Mouse (Mus musculus) kidney, adult 2 months (tissue): ENCODE results near the gene Ube2c. TPM values are rescaled to one million over a fixed set of nuclear protein-coding genes. Genes with fewer than 3 reads are reported as not detected.
A peak's percentile ranks its signal among the peaks of the same experiment; 100 is the strongest.

Source experiments
- DNase-seq: peaks from one replicate; pipeline ENCODE4 v3.0.0; 2021
- H3K27ac ChIP-seq: fragments of 200-500 bp; 2 replicates; pipeline ENCODE4 v1.5.1; 2012; ENCODE audit warnings: low read depth, low read length, control low read depth, inconsistent platforms; ENCODE audit not compliant: insufficient read depth
- H3K27me3 ChIP-seq: fragments of 200-500 bp; replicated peaks from 2 replicates; pipeline ENCODE4 v1.6.1; 2012; ENCODE audit warnings: mild to moderate bottlenecking, moderate library complexity, low read length, inconsistent platforms; ENCODE audit not compliant: control insufficient read depth, insufficient read depth
- H3K36me3 ChIP-seq: fragments of 200-500 bp; 2 replicates; pipeline ENCODE4 v1.6.1; 2012; ENCODE audit warnings: mild to moderate bottlenecking, moderate library complexity, low read length, inconsistent platforms; ENCODE audit not compliant: control insufficient read depth, insufficient read depth
- H3K4me1 ChIP-seq: fragments of 200-500 bp; 2 replicates; pipeline ENCODE4 v1.6.1; 2011; ENCODE audit warnings: low read length; ENCODE audit not compliant: control insufficient read depth, insufficient read depth
- H3K4me3 ChIP-seq: fragments of 200-500 bp; 2 replicates; pipeline ENCODE4 v1.5.1; 2011; ENCODE audit warnings: mild to moderate bottlenecking, low read depth, low read length, control low read depth; ENCODE audit not compliant: insufficient read depth
- CTCF ChIP-seq: fragments of 200-500 bp; conservative IDR thresholded peaks from 2 replicates; pipeline ENCODE4 v1.5.1; 2011; ENCODE audit warnings: low read depth, mild to moderate bottlenecking, control low read depth, low read length, moderate library complexity, mixed read lengths; ENCODE audit not compliant: insufficient read depth, insufficient read length
- POLR2A ChIP-seq: fragments of 200-500 bp; IDR thresholded peaks from one replicate; pipeline ENCODE4 v1.6.1; 2011; ENCODE audit warnings: low read depth, low read length, control low read depth
- WGBS: fragments of 180-500 bp; shearing (Covaris S2); methylation state at CpG from one replicate; pipeline ENCODE4 v1.1.7; 2018; 5-methylcytosine and 5-hydroxymethylcytosine counted together
- polyA plus RNA-seq: library from polyadenylated mRNA; depleted of rRNA; stranded (reverse); fragments of >200 nt; gene quantifications from 2 replicates; pipeline ENCODE4 v1.2.3, GENCODE M21; 2012

The Ube2c gene
- polyA plus RNA-seq, 1 experiment = 6.6 TPM

DNA sequence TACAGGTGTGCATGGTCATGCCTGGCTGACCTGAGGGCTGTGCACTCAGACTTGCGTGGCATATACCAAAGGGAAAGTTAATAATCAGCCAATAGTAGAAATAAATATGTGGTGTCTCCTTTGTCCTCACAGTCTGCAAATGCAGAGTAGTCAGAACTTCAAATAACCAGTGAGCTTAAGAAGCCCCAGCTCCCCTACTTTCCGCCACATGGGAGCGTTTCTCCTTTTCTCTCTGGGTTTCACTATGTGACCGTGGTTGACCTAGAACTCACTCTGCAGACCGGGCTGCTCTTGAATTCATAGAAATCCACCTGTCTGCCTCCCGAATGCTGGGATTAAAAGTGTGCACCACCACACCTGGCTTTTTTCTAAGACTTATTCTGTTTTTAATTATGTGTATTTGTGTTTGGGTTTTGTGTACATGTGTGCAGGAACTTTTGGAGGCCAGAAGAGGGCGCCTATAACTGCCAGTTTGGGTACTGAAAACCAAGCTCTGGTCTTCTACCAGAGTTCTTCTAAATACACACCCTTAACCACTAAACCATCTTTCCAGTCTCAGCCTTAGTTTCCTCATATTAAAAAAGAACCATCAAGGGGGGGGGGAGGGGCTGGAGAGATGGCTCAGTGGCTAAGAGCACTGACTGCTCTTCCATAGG, 14.4 kb downstream of the Ube2c start:
- TF ChIP-seq POLR2A (no peak), CTCF (no peak; the same call in 1 of the 2 replicates)
- H3K4me1 ChIP-seq = peaks cover 7% of the 10 kb centered on the region; the same call in 1 of the 2 replicates
- H3K27me3 ChIP-seq = no peaks in the 10 kb centered on the region
- DNase-seq = no peak
- no peak overlapping the region for H3K4me3 ChIP-seq
- H3K27ac ChIP-seq = no peak overlapping the region
- WGBS = 63% methylated on average over 7 of the region's 7 CpGs
- H3K36me3 ChIP-seq = no peaks in the 10 kb centered on the region

GRCm38 (mm10) chr2:164784869-164785420, 15.2 kb downstream of the Ube2c start:
- Histone ChIP-seq H3K27ac (peak overlapping the region; percentile 72), H3K4me3 (peak overlapping the region; percentile 64), H3K36me3 (no peaks in the 10 kb centered on the region), H3K27me3 (no peaks in the 10 kb centered on the region), H3K4me1 (peaks cover 7% of the 10 kb centered on the region; the same call in 1 of the 2 replicates)
- TF ChIP-seq CTCF (no peak), POLR2A (no peak)
- no peak for DNase-seq
- WGBS = 3% methylated on average over 7 of the region's 7 CpGs

DNA sequence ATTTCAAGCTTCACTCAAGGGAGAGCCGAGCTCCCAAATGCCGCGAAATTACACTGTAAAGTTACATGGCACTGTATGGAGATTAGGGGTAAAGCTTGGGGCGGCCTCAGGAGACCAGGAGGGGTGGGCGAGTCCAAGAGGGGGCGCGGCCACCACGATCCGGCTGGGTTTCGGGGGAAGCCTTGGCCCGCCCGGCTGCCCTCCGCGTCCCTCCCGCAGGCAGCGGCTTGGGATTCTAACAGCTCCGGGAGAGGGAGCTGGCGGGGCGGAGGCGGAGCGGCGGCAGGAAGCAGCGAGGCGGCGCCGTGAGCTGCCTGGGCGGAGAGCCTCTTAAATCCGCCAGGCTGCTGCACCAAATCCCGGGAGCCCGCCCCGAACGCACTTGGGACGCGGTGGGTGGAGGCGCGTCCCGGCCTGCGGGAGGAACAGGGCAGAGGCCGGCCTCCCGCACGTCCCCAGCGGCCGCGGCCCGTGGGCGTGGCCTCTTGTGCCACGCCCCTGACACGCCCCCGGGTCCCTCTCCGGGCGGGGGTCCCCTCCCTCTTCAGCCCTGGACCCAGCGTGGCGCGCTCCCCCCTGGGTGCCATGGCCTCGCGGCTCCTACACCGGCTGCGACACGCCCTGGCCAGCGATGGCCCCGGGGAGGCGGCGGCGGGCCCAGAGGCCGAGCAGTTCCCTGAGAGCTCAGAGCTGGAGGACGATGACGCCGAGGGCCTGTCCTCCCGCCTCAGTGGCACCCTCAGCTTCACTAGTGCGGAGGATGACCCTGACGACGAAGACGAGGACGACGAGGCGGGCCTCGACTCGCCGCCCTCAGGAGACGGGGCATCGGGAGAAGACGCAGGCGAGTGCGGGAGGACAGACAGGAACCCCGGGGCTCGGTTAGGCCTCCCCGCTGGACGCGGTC, 16.0 kb downstream of the Ube2c start, which contains the start of gene Snx21:
Snx21 (plus strand) TSS at position 343 of the 907 bp plus-strand sequence.
- peak; percentile 97 for DNase-seq
- peak within 1 kb of the TSS; percentile 64 for H3K4me3 ChIP-seq
- H3K27me3 ChIP-seq = no peaks in the 10 kb centered on the region
- H3K36me3 ChIP-seq = no peaks in the 10 kb centered on the region
- WGBS = under 1% methylated on average over 89 of the region's 89 CpGs
- H3K27ac ChIP-seq = peak within 1 kb of the TSS; percentile 73
- H3K4me1 ChIP-seq = peaks cover 7% of the 10 kb centered on the region; the same call in 1 of the 2 replicates
- peak; percentile 23; the same call in 1 of the 2 replicates for TF ChIP-seq CTCF
- peak; percentile 24 for TF ChIP-seq POLR2A

- no peaks in the 10 kb centered on the region for H3K36me3 ChIP-seq
- H3K27ac ChIP-seq = peak overlapping the region; percentile 73
- no peak for DNase-seq
- peak overlapping the region; percentile 64 for H3K4me3 ChIP-seq
- H3K27me3 ChIP-seq = no peaks in the 10 kb centered on the region
- no peak for TF ChIP-seq POLR2A
- TF ChIP-seq CTCF = no peak
- WGBS = 13% methylated on average over 15 of the region's 15 CpGs
- H3K4me1 ChIP-seq = peaks cover 7% of the 10 kb centered on the region; the same call in 1 of the 2 replicates
These were observed 16.7 kb downstream of the Ube2c start for GRCm38 (mm10) chr2:164786388-164786885.

DNA sequence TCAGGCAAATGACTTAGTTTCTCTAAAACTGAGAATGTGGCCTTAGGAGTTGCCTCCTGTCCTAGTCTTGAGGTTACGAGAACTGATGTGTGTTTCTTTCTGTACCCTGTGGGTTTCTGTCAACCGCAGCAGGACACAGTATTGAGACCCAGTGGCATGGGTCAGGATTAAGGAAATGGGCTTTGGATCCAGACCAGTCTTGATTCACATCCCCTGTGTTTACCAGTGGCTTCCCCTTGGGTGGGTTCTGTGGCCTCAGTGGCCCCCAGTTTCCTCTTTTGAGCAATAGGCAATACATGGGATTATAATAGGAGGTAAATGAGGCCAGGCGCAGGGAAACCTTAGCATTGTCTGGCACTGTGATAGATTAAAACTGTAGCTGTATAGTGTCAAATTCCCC, 17.3 kb downstream of the Ube2c start:
- DNase-seq = no peak
- WGBS = 71% methylated on average over 3 of the region's 3 CpGs
- Histone ChIP-seq H3K27me3 (no peaks in the 10 kb centered on the region), H3K36me3 (0 out of 2 replicates have a peak, but pooled peaks cover 1% of the 10 kb centered on the region), H3K4me3 (peak overlapping the region; percentile 64), H3K4me1 (peaks cover 7% of the 10 kb centered on the region; the same call in 1 of the 2 replicates), H3K27ac (0 out of 2 replicates have a peak overlapping the region, but pooled peaks have one; percentile 73)
- TF ChIP-seq POLR2A (no peak), CTCF (no peak)

GRCm38 (mm10) chr2:164787779-164788178, 18.1 kb downstream of the Ube2c start:
- no peak for TF ChIP-seq CTCF
- TF ChIP-seq POLR2A = no peak
- Histone ChIP-seq H3K4me1 (peaks cover 7% of the 10 kb centered on the region; the same call in 1 of the 2 replicates), H3K4me3 (no peak overlapping the region), H3K36me3 (0 out of 2 replicates have a peak, but pooled peaks cover 2% of the 10 kb centered on the region), H3K27me3 (no peaks in the 10 kb centered on the region), H3K27ac (no peak overlapping the region)
- WGBS = 54% methylated on average over 10 of the region's 10 CpGs
- no peak for DNase-seq
